Mouse (Mus musculus) midbrain, embryonic 12.5 days (tissue): ENCODE results near the gene Grsf1. TPM values are rescaled to one million over a fixed set of nuclear protein-coding genes. Genes with fewer than 3 reads are reported as not detected.

Source experiments
- ATAC-seq: fragments of 200-750 bp; cut with Nextera tagmentation; 2 replicates; pipeline ENCODE4 v1.8.0; 2017; ENCODE audit warnings: low read depth, moderate TSS enrichment, moderate library complexity; ENCODE audit not compliant: low FRiP score
- H3K27ac ChIP-seq: fragments of 300-500 bp; sonication (generic); replicated peaks from 2 replicates; pipeline ENCODE4 v1.5.1; 2016; ENCODE audit warnings: mild to moderate bottlenecking
- H3K27me3 ChIP-seq: fragments of 300-500 bp; sonication (generic); 2 replicates; pipeline ENCODE4 v1.6.1; 2016; ENCODE audit warnings: mild to moderate bottlenecking
- H3K36me3 ChIP-seq: fragments of 300-500 bp; sonication (generic); 2 replicates; pipeline ENCODE4 v1.6.1; 2016
- H3K4me1 ChIP-seq: fragments of 300-500 bp; sonication (generic); 2 replicates; pipeline ENCODE4 v1.6.1; 2016
- H3K4me2 ChIP-seq: fragments of 300-500 bp; sonication (generic); replicated peaks from 2 replicates; pipeline ENCODE4 v1.6.1; 2016; ENCODE audit warnings: mild to moderate bottlenecking, moderate library complexity
- H3K4me3 ChIP-seq: fragments of 300-500 bp; sonication (generic); 2 replicates; pipeline ENCODE4 v1.5.1; 2016; ENCODE audit warnings: mild to moderate bottlenecking
- H3K9ac ChIP-seq: fragments of 300-500 bp; sonication (generic); replicated peaks from 2 replicates; pipeline ENCODE4 v1.6.1; 2016; ENCODE audit warnings: mild to moderate bottlenecking, moderate library complexity
- H3K9me3 ChIP-seq: fragments of 300-500 bp; sonication (generic); 2 replicates; pipeline ENCODE4 v1.6.1; 2016; ENCODE audit warnings: mild to moderate bottlenecking
- WGBS: fragments of 180-500 bp; shearing (Covaris S2); methylation state at CpG from one replicate; pipeline ENCODE4 v1.1.7; 2016; 5-methylcytosine and 5-hydroxymethylcytosine counted together
- polyA plus RNA-seq: library from polyadenylated mRNA; unstranded; fragments of >200 nt; fragmentation: Nextera tagmentation; extraction: Ambion mirVana; gene quantifications from 2 replicates; pipeline ENCODE4 v1.2.1, GENCODE M21; 2016

Gene Grsf1
- polyA plus RNA-seq, 1 experiment from 2014 or later, result 99.9 TPM

- Histone ChIP-seq H3K4me3 (no peak overlapping the region), H3K27ac (no peak overlapping the region), H3K9me3 (no peaks in the 10 kb centered on the region), H3K4me2 (no peak overlapping the region), H3K27me3 (no peaks in the 10 kb centered on the region), H3K9ac (no peak overlapping the region), H3K36me3 (no peaks in the 10 kb centered on the region), H3K4me1 (no peaks in the 10 kb centered on the region)
- 77% methylated on average over 4 of the region's 4 CpGs for WGBS
- ATAC-seq, result no peak
Measured at GRCm38 (mm10) chr5:88702041-88702440, 26.1 kb upstream of the Grsf1 start.

- Histone ChIP-seq H3K27ac (no peak overlapping the region), H3K9ac (no peak overlapping the region), H3K36me3 (no peaks in the 10 kb centered on the region), H3K4me3 (no peak overlapping the region), H3K27me3 (no peaks in the 10 kb centered on the region; the same call in 1 of the 2 replicates), H3K4me2 (no peak overlapping the region), H3K9me3 (no peaks in the 10 kb centered on the region), H3K4me1 (no peaks in the 10 kb centered on the region)
- 66% methylated on average over 4 of the region's 4 CpGs for WGBS
- ATAC-seq, result no peak
Measured at GRCm38 (mm10) chr5:88699251-88699913, 23.4 kb upstream of the Grsf1 start.

- Histone ChIP-seq H3K4me3 (no peak overlapping the region), H3K9ac (no peak overlapping the region), H3K4me1 (no peaks in the 10 kb centered on the region), H3K4me2 (no peak overlapping the region), H3K27me3 (no peaks in the 10 kb centered on the region; the same call in 1 of the 2 replicates), H3K9me3 (no peaks in the 10 kb centered on the region), H3K27ac (no peak overlapping the region), H3K36me3 (no peaks in the 10 kb centered on the region)
- 73% methylated on average over 5 of the region's 5 CpGs for WGBS
- no peak for ATAC-seq
Measured at GRCm38 (mm10) chr5:88697291-88697690, 21.3 kb upstream of the Grsf1 start.

GRCm38 (mm10) chr5:88693057-88693456 lies 17.1 kb upstream of the Grsf1 start:
- Histone ChIP-seq H3K4me2 (no peak overlapping the region), H3K27ac (no peak overlapping the region), H3K36me3 (no peaks in the 10 kb centered on the region), H3K9ac (no peak overlapping the region), H3K27me3 (no peaks in the 10 kb centered on the region; the same call in 1 of the 2 replicates), H3K9me3 (no peaks in the 10 kb centered on the region), H3K4me3 (no peak overlapping the region), H3K4me1 (no peaks in the 10 kb centered on the region)
- ATAC-seq, result no peak

GRCm38 (mm10) chr5:88692586-88692985 lies 16.6 kb upstream of the Grsf1 start:
- Histone ChIP-seq H3K27ac (no peak overlapping the region), H3K9me3 (no peaks in the 10 kb centered on the region), H3K36me3 (no peaks in the 10 kb centered on the region), H3K4me2 (no peak overlapping the region), H3K27me3 (no peaks in the 10 kb centered on the region; the same call in 1 of the 2 replicates), H3K9ac (no peak overlapping the region), H3K4me3 (no peak overlapping the region), H3K4me1 (no peaks in the 10 kb centered on the region)
- WGBS, result 80% methylated on average over 4 of the region's 4 CpGs
- ATAC-seq, result no peak

GRCm38 (mm10) chr5:88691506-88692095 lies 15.6 kb upstream of the Grsf1 start:
- Histone ChIP-seq H3K27me3 (no peaks in the 10 kb centered on the region; the same call in 1 of the 2 replicates), H3K4me1 (no peaks in the 10 kb centered on the region), H3K27ac (no peak overlapping the region), H3K9ac (no peak overlapping the region), H3K36me3 (no peaks in the 10 kb centered on the region), H3K9me3 (no peaks in the 10 kb centered on the region), H3K4me2 (no peak overlapping the region), H3K4me3 (no peak overlapping the region)
- WGBS, result 82% methylated on average over 6 of the region's 6 CpGs
- ATAC-seq, result no peak

GRCm38 (mm10) chr5:88690681-88691505 lies 14.9 kb upstream of the Grsf1 start:
- 78% methylated on average over 10 of the region's 10 CpGs for WGBS
- Histone ChIP-seq H3K4me3 (no peak overlapping the region), H3K9ac (no peak overlapping the region), H3K27ac (no peak overlapping the region), H3K9me3 (no peaks in the 10 kb centered on the region), H3K4me2 (no peak overlapping the region), H3K36me3 (no peaks in the 10 kb centered on the region), H3K4me1 (no peaks in the 10 kb centered on the region), H3K27me3 (no peaks in the 10 kb centered on the region; the same call in 1 of the 2 replicates)
- no peak for ATAC-seq

- Histone ChIP-seq H3K27ac (no peak overlapping the region), H3K36me3 (no peaks in the 10 kb centered on the region), H3K27me3 (no peaks in the 10 kb centered on the region), H3K4me2 (no peak overlapping the region), H3K9me3 (no peaks in the 10 kb centered on the region), H3K4me1 (no peaks in the 10 kb centered on the region), H3K4me3 (no peak overlapping the region), H3K9ac (no peak overlapping the region)
- 74% methylated on average over 3 of the region's 3 CpGs for WGBS
- 0 out of 2 replicates have a peak, but pooled peaks have one; percentile 21 for ATAC-seq
Measured at GRCm38 (mm10) chr5:88689279-88689938, 13.4 kb upstream of the Grsf1 start.

- H3K4me3 ChIP-seq, result no peak overlapping the region
- H3K36me3 ChIP-seq, result no peaks in the 10 kb centered on the region
- no peak overlapping the region for H3K9ac ChIP-seq
- H3K4me1 ChIP-seq, result no peaks in the 10 kb centered on the region
- 0 out of 2 replicates have a peak, but pooled peaks have one; percentile 45 for ATAC-seq
- no peaks in the 10 kb centered on the region for H3K9me3 ChIP-seq
- no peak overlapping the region for H3K4me2 ChIP-seq
- H3K27me3 ChIP-seq, result no peaks in the 10 kb centered on the region
- H3K27ac ChIP-seq, result no peak overlapping the region
- 86% methylated on average over 15 of the region's 15 CpGs for WGBS
Measured at GRCm38 (mm10) chr5:88688583-88689187, 12.7 kb upstream of the Grsf1 start.

- Histone ChIP-seq H3K27me3 (no peaks in the 10 kb centered on the region), H3K27ac (no peak overlapping the region), H3K9me3 (no peaks in the 10 kb centered on the region), H3K4me3 (no peak overlapping the region), H3K4me2 (no peak overlapping the region), H3K4me1 (no peaks in the 10 kb centered on the region), H3K36me3 (no peaks in the 10 kb centered on the region), H3K9ac (no peak overlapping the region)
- no peak for ATAC-seq
- 87% methylated on average over 8 of the region's 8 CpGs for WGBS
Measured at GRCm38 (mm10) chr5:88687996-88688406, 12.0 kb upstream of the Grsf1 start.

GRCm38 (mm10) chr5:88685745-88686299 lies 9.9 kb upstream of the Grsf1 start:
- H3K27ac ChIP-seq, result no peak overlapping the region
- no peaks in the 10 kb centered on the region for H3K4me1 ChIP-seq
- no peaks in the 10 kb centered on the region for H3K9me3 ChIP-seq
- no peak overlapping the region for H3K4me3 ChIP-seq
- no peaks in the 10 kb centered on the region for H3K36me3 ChIP-seq
- no peak overlapping the region for H3K9ac ChIP-seq
- no peaks in the 10 kb centered on the region for H3K27me3 ChIP-seq
- ATAC-seq, result no peak
- 74% methylated on average over 6 of the region's 6 CpGs for WGBS
- no peak overlapping the region for H3K4me2 ChIP-seq
